Mouse (Mus musculus): ENCODE data around the gene Higd1a.

The Higd1a gene

GRCm38 (mm10) chr9:121877052-121877740, 19.0 kb upstream of the Higd1a start:
- peak; percentile 83 for DNase-seq

- no peak for DNase-seq
Observed at GRCm38 (mm10) chr9:121873578-121873977, 15.4 kb upstream of the Higd1a start.

GRCm38 (mm10) chr9:121872062-121872683, 14.0 kb upstream of the Higd1a start:
- no peak for DNase-seq

- DNase-seq, result no peak
Observed at GRCm38 (mm10) chr9:121869973-121870515, 11.9 kb upstream of the Higd1a start.

- no peak for DNase-seq
Observed at GRCm38 (mm10) chr9:121869432-121869831, 11.3 kb upstream of the Higd1a start.

- no peak for DNase-seq
Observed at GRCm38 (mm10) chr9:121868236-121868635, 10.1 kb upstream of the Higd1a start.

GRCm38 (mm10) chr9:121867632-121868031, 9.5 kb upstream of the Higd1a start:
- no peak for DNase-seq

- DNase-seq, result no peak
Observed at GRCm38 (mm10) chr9:121865425-121866008, 7.4 kb upstream of the Higd1a start.

GRCm38 (mm10) chr9:121864837-121865236, 6.7 kb upstream of the Higd1a start:
- DNase-seq, result no peak

- no peak for DNase-seq
Observed at GRCm38 (mm10) chr9:121860921-121861320, 2.8 kb upstream of the Higd1a start.

- no peak for DNase-seq
Observed at GRCm38 (mm10) chr9:121859345-121859744, 1.2 kb upstream of the Higd1a start.

GRCm38 (mm10) chr9:121857474-121858152, 549 bp downstream of the Higd1a start:
- peak; percentile 96 for DNase-seq

GRCm38 (mm10) chr9:121856649-121857416, 1.3 kb downstream of the Higd1a start:
- DNase-seq, result peak; percentile 27

GRCm38 (mm10) chr9:121854246-121854645, 3.9 kb downstream of the Higd1a start:
- no peak for DNase-seq

- DNase-seq, result no peak
Observed at GRCm38 (mm10) chr9:121847842-121848241, 10.3 kb downstream of the Higd1a start.

- DNase-seq, result no peak
Observed at GRCm38 (mm10) chr9:121847138-121847537, 11.0 kb downstream of the Higd1a start.

- no peak for DNase-seq
Observed at GRCm38 (mm10) chr9:121846526-121847118, 11.5 kb downstream of the Higd1a start.

GRCm38 (mm10) chr9:121842914-121843313, 15.2 kb downstream of the Higd1a start:
- no peak for DNase-seq

- DNase-seq, result no peak
Observed at GRCm38 (mm10) chr9:121839622-121839965, 18.6 kb downstream of the Higd1a start.

GRCm38 (mm10) chr9:121838829-121839621, 19.1 kb downstream of the Higd1a start, which contains the start of gene Ccdc13:
Gene Ccdc13, minus strand, starts transcription at chr9:121839461.
- no peak for DNase-seq

GRCm38 (mm10) chr9:121838008-121838407, 20.2 kb downstream of the Higd1a start:
- no peak for DNase-seq

Data from cerebellum, adult 9-10 months (tissue).